Mouse (Mus musculus): ENCODE data around the gene Mitf. TPM values are rescaled to one million over a fixed set of nuclear protein-coding genes. Genes with fewer than 3 reads are reported as not detected.

The Mitf gene
- polyA plus RNA-seq, 1 experiment from 2014 or later, result 24.4 TPM

- Histone ChIP-seq H3K4me3 (ENCODE audit: low read depth, low read length) (no peak overlapping the region), H3K4me2 (no peak overlapping the region), H3K4me1 (ENCODE audit: control insufficient read depth, insufficient read depth, low read length) (no peaks in the 10 kb centered on the region), H3K9ac (ENCODE audit: low read depth, low read length) (no peak overlapping the region), H3K9me3 (replicated peaks; ENCODE audit: control insufficient read depth, low read length) (no peaks in the 10 kb centered on the region), H3K36me3 (ENCODE audit: control insufficient read depth, insufficient read depth, low read length) (no peaks in the 10 kb centered on the region), H3K27ac (ENCODE audit: low read depth, low read length) (no peak overlapping the region), H3K27me3 (ENCODE audit: control insufficient read depth, insufficient read depth, low read length) (no peaks in the 10 kb centered on the region)
- ATAC-seq (replicated peaks; ENCODE audit: insufficient number of reproducible peaks, low FRiP score, low TSS enrichment), result no peak
- 87% methylated on average over 2 of the region's 2 CpGs for WGBS (ENCODE audit: insufficient replicate concordance)
Measured at GRCm38 (mm10) chr6:98049551-98049950, 242.7 kb downstream of the Mitf start.

GRCm38 (mm10) chr6:98061878-98062277 lies 255.0 kb downstream of the Mitf start:
- no peaks in the 10 kb centered on the region for H3K36me3 ChIP-seq (ENCODE audit: control insufficient read depth, insufficient read depth, low read length)
- no peaks in the 10 kb centered on the region for H3K9me3 ChIP-seq (replicated peaks; ENCODE audit: control insufficient read depth, low read length)
- ATAC-seq (replicated peaks; ENCODE audit: insufficient number of reproducible peaks, low FRiP score, low TSS enrichment), result no peak
- H3K4me2 ChIP-seq, result no peak overlapping the region
- no peaks in the 10 kb centered on the region for H3K4me1 ChIP-seq (ENCODE audit: control insufficient read depth, insufficient read depth, low read length)
- no peak overlapping the region for H3K27ac ChIP-seq (ENCODE audit: low read depth, low read length)
- H3K9ac ChIP-seq (ENCODE audit: low read depth, low read length), result no peak overlapping the region
- WGBS (ENCODE audit: insufficient replicate concordance), result 81% methylated on average over 13 of the region's 13 CpGs
- H3K27me3 ChIP-seq (ENCODE audit: control insufficient read depth, insufficient read depth, low read length), result no peaks in the 10 kb centered on the region
- H3K4me3 ChIP-seq (ENCODE audit: low read depth, low read length), result no peak overlapping the region

DNA sequence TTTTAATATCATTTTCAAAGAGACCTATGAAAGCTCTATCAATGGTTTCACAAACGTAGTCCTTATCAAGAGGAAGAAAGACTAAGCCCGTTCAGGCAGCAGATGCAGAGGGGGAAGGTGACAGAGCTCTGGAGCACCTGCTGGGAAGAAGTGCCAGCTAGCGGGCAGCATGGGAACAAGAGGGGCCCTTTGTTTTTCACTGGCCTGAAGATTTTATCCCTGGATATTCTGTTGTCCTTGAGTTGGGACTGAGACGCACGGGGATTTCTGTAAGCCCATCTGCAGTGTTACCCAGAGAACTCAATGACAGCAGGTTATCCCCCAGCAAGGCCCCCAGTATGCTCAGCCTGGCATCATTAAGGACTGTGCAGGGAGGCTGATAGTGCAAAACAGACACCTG lies 258.1 kb downstream of the Mitf start:
- no peaks in the 10 kb centered on the region for H3K27me3 ChIP-seq (ENCODE audit: control insufficient read depth, insufficient read depth, low read length)
- no peaks in the 10 kb centered on the region for H3K4me1 ChIP-seq (ENCODE audit: control insufficient read depth, insufficient read depth, low read length)
- 24% methylated on average over 5 of the region's 5 CpGs for WGBS (ENCODE audit: insufficient replicate concordance)
- ATAC-seq (replicated peaks; ENCODE audit: insufficient number of reproducible peaks, low FRiP score, low TSS enrichment), result no peak
- H3K27ac ChIP-seq (ENCODE audit: low read depth, low read length), result no peak overlapping the region
- no peaks in the 10 kb centered on the region for H3K36me3 ChIP-seq (ENCODE audit: control insufficient read depth, insufficient read depth, low read length)
- no peaks in the 10 kb centered on the region for H3K9me3 ChIP-seq (replicated peaks; ENCODE audit: control insufficient read depth, low read length)
- H3K9ac ChIP-seq (ENCODE audit: low read depth, low read length), result no peak overlapping the region
- H3K4me3 ChIP-seq (ENCODE audit: low read depth, low read length), result no peak overlapping the region
- H3K4me2 ChIP-seq, result no peak overlapping the region

DNA sequence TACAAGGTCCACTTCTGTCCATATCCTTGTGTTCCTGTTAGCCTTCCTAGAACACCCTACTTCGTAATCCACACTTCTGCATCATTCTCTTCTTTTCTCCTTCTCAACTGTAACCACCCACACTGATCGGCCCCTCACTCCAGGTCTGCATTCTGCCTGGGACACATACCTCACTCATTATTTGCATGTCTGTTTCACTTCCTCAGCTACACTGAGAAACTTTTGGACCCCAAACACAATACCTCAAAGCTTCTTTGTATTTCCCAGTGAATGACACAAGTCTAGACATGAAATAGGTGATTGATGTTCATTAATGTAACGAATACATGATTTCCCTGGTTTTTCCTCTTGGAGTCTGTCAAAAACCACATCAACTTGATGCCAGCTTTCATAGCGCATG lies 259.6 kb downstream of the Mitf start:
- WGBS (ENCODE audit: insufficient replicate concordance), result 85% methylated on average over 4 of the region's 4 CpGs
- Histone ChIP-seq H3K27ac (ENCODE audit: low read depth, low read length) (no peak overlapping the region), H3K9ac (ENCODE audit: low read depth, low read length) (no peak overlapping the region), H3K36me3 (ENCODE audit: control insufficient read depth, insufficient read depth, low read length) (no peaks in the 10 kb centered on the region), H3K4me3 (ENCODE audit: low read depth, low read length) (no peak overlapping the region), H3K9me3 (replicated peaks; ENCODE audit: control insufficient read depth, low read length) (no peaks in the 10 kb centered on the region), H3K27me3 (ENCODE audit: control insufficient read depth, insufficient read depth, low read length) (no peaks in the 10 kb centered on the region), H3K4me1 (ENCODE audit: control insufficient read depth, insufficient read depth, low read length) (no peaks in the 10 kb centered on the region), H3K4me2 (no peak overlapping the region)
- ATAC-seq (replicated peaks; ENCODE audit: insufficient number of reproducible peaks, low FRiP score, low TSS enrichment), result no peak

Other genes starting within 250 kb of the Mitf start
- gene Frmd4b, start 189.5 kb upstream of the Mitf start, polyA plus RNA-seq (2014; fragmentation: Nextera tagmentation; extraction: Ambion mirVana), result 29.3 and 29.7 TPM in 2 replicates

All from heart, embryonic 11.5 days (tissue).